ENCODE assay signal across 25 mouse cellular contexts in the genomic region with DNA sequence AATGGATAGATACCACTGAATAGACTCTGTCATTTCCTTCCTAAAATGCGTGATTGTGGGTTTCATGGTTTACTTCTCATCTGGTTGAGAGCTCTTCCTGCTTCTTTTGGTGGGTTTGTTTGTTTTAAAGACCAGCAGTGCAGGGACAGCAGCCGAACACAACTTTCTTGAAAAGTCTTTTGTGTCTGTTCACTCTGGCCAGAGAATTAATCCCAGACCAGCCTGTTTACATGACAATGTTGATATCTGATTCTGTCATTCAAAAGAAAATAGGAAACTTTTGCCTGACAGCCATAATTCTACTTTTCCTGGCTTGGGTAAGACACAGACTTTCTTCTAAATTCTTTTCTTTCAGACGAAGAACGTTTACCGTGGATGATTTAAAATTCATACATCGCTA.
DNase-seq lines count a peak whose midpoint lies in the region; ATAC-seq and TF ChIP-seq lines count a peak whose summit lies in the region.
"Had no signal": no experiment of that assay in that cellular context is flagged by ENCODE, and none has a peak within 500 bp of the region (broad histone marks: within the 10 kb centered on the region; RNA-seq: fewer than 3 reads in every experiment).

No protein-coding gene starts in this region.

- H3K4me1 ChIP-seq in lung, embryonic 14.5 days (ENCODE audit: insufficient read depth): no peaks in the 10 kb centered on the region
- no peaks in the 10 kb centered on the region for H3K4me1 ChIP-seq in embryonic facial prominence, embryonic 11.5 days (ENCODE audit: control insufficient read depth, insufficient read depth, low read length)
- H3K4me1 ChIP-seq: embryonic facial prominence, embryonic 15.5 days; hindbrain, embryonic 12.5 days; limb, embryonic 12.5 days; neural tube, embryonic 15.5 days had no signal

- ATAC-seq in lung, embryonic 14.5 days (ENCODE audit: insufficient read depth): no peak
- ATAC-seq in embryonic facial prominence, embryonic 11.5 days (replicated peaks; ENCODE audit: insufficient number of reproducible peaks, low FRiP score, low TSS enrichment, low read depth): no peak
- no peak for ATAC-seq in inflammation-experienced regulatory T-cells, adult 6 months
- ATAC-seq: activated CD4-positive, CD25-positive, alpha-beta regulatory T cell, adult 4 months; forebrain, embryonic 16.5 days had no signal

- H3K4me3 ChIP-seq in lung, embryonic 14.5 days (ENCODE audit: low read depth, low read length): no peak overlapping the region
- no peak overlapping the region for H3K4me3 ChIP-seq in embryonic facial prominence, embryonic 11.5 days (ENCODE audit: low read depth, low read length)
- H3K4me3 ChIP-seq: embryonic facial prominence, embryonic 15.5 days; hindbrain, embryonic 12.5 days; limb, embryonic 12.5 days; neural tube, embryonic 15.5 days had no signal

- no peak for TF ChIP-seq POLR2A in brain, embryonic 14.5 days (IDR thresholded peaks at IDR 0.05; ENCODE audit: borderline replicate concordance, extremely low read depth, insufficient read depth, insufficient read length, poor library complexity, severe bottlenecking)

- TF ChIP-seq CTCF in lung, embryonic 14.5 days (IDR thresholded peaks at IDR 0.05; ENCODE audit: low read depth): no peak
- no peak for TF ChIP-seq CTCF in brain, embryonic 14.5 days (IDR thresholded peaks at IDR 0.05; ENCODE audit: borderline replicate concordance, extremely low read depth, insufficient read depth, insufficient read length)

- no peak overlapping the region for H3K9ac ChIP-seq in lung, embryonic 14.5 days
- H3K9ac ChIP-seq in embryonic facial prominence, embryonic 11.5 days (replicated peaks; ENCODE audit: low read length): no peak overlapping the region
- H3K9ac ChIP-seq: embryonic facial prominence, embryonic 15.5 days; hindbrain, embryonic 12.5 days; limb, embryonic 12.5 days; neural tube, embryonic 15.5 days had no signal

- WGBS in lung, embryonic 14.5 days: 32% methylated on average over 6 of the region's 6 CpGs
- WGBS in embryonic facial prominence, embryonic 11.5 days: 11% methylated on average over 6 of the region's 6 CpGs

- DNase-seq in lung, embryonic 14.5 days: peak; percentile 25
- no peak for DNase-seq in lung, postnatal 10 days
- DNase-seq in brain, embryonic 14.5 days (ENCODE audit: low read depth): peak; percentile 26
- DNase-seq in embryonic facial prominence, embryonic 11.5 days (ENCODE audit: low spot score): peak; percentile 56
- peak; percentile 3 for DNase-seq in retina, postnatal 7 days (ENCODE audit: low read depth, low spot score)
- DNase-seq in kidney, postnatal 14 days: no peak
- DNase-seq: adrenal gland, adult 8-10 months; cerebellum, adult 2 months; cerebellum, postnatal 25 days; gastrocnemius, postnatal 10 days; kidney, adult 8-10 months; kidney, postnatal 10 days; lung, adult 18-20 months; right cerebral cortex, postnatal 14 days; spleen, adult 18-20 months; thymus, postnatal 14 days had no signal

- no peaks in the 10 kb centered on the region for H3K27me3 ChIP-seq in lung, embryonic 14.5 days (ENCODE audit: insufficient read depth, low read length)
- no peaks in the 10 kb centered on the region for H3K27me3 ChIP-seq in embryonic facial prominence, embryonic 11.5 days (ENCODE audit: control insufficient read depth, insufficient read depth, low read length)
- H3K27me3 ChIP-seq: embryonic facial prominence, embryonic 15.5 days; hindbrain, embryonic 12.5 days; limb, embryonic 12.5 days; neural tube, embryonic 15.5 days had no signal

- no peaks in the 10 kb centered on the region for H3K9me3 ChIP-seq in lung, embryonic 14.5 days (ENCODE audit: low read depth, low read length)
- H3K9me3 ChIP-seq in embryonic facial prominence, embryonic 11.5 days (replicated peaks; ENCODE audit: control insufficient read depth, low read length): no peaks in the 10 kb centered on the region
- H3K9me3 ChIP-seq: embryonic facial prominence, embryonic 15.5 days; hindbrain, embryonic 12.5 days; limb, embryonic 12.5 days; neural tube, embryonic 15.5 days had no signal

- H3K27ac ChIP-seq in lung, embryonic 14.5 days (ENCODE audit: low read depth): no peak overlapping the region
- no peak overlapping the region for H3K27ac ChIP-seq in embryonic facial prominence, embryonic 11.5 days (replicated peaks; ENCODE audit: low read depth, low read length)
- H3K27ac ChIP-seq: embryonic facial prominence, embryonic 15.5 days; hindbrain, embryonic 12.5 days; limb, embryonic 12.5 days; neural tube, embryonic 15.5 days had no signal

- H3K36me3 ChIP-seq in lung, embryonic 14.5 days (ENCODE audit: insufficient read depth): no peaks in the 10 kb centered on the region
- no peaks in the 10 kb centered on the region for H3K36me3 ChIP-seq in embryonic facial prominence, embryonic 11.5 days (replicated peaks; ENCODE audit: control insufficient read depth, insufficient read depth, low read depth, low read length)
- H3K36me3 ChIP-seq: embryonic facial prominence, embryonic 15.5 days; hindbrain, embryonic 12.5 days; limb, embryonic 12.5 days; neural tube, embryonic 15.5 days had no signal

- H3K4me2 ChIP-seq in lung, embryonic 14.5 days: no peak overlapping the region
- H3K4me2 ChIP-seq in embryonic facial prominence, embryonic 11.5 days (ENCODE audit: low read depth, low read length): no peak overlapping the region
- H3K4me2 ChIP-seq: embryonic facial prominence, embryonic 15.5 days; heart, embryonic 11.5 days; hindbrain, embryonic 12.5 days; limb, embryonic 12.5 days; liver, embryonic 11.5 days; neural tube, embryonic 15.5 days had no signal

Comparison
In these comparisons a context has a peak if more than half of its experiments do, and no peak if none do; other contexts are left out.
1. DNase-seq: peak in lung, embryonic 14.5 days (single experiment), brain, embryonic 14.5 days (single experiment), embryonic facial prominence, embryonic 11.5 days (single experiment) and retina, postnatal 7 days (single experiment); none in lung, postnatal 10 days (single experiment) and kidney, postnatal 14 days (single experiment).